Mouse (Mus musculus) limb, embryonic 15.5 days (tissue): ENCODE data around the gene Dtd1. TPM values are rescaled to one million over a fixed set of nuclear protein-coding genes. Genes with fewer than 3 reads are reported as not detected.

Source experiments
- ATAC-seq: fragments of 200-750 bp; cut with Nextera tagmentation; 2 replicates; pipeline ENCODE4 v1.8.0; 2017; ENCODE audit warnings: low read depth, moderate TSS enrichment; ENCODE audit not compliant: insufficient number of reproducible peaks, low FRiP score, low TSS enrichment
- H3K27ac ChIP-seq: fragments of 300-500 bp; sonication (generic); 2 replicates; pipeline ENCODE4 v1.5.1; 2015; ENCODE audit warnings: moderate library complexity, mild to moderate bottlenecking, inconsistent platforms
- H3K27me3 ChIP-seq: fragments of 300-500 bp; sonication (generic); 2 replicates; pipeline ENCODE4 v1.6.1; 2015; ENCODE audit warnings: inconsistent platforms
- H3K36me3 ChIP-seq: fragments of 300-500 bp; sonication (generic); 2 replicates; pipeline ENCODE4 v1.6.1; 2015; ENCODE audit warnings: inconsistent platforms
- H3K4me1 ChIP-seq: fragments of 300-500 bp; sonication (generic); 2 replicates; pipeline ENCODE4 v1.6.1; 2015; ENCODE audit warnings: inconsistent platforms
- H3K4me2 ChIP-seq: fragments of 300-500 bp; sonication (generic); 2 replicates; pipeline ENCODE4 v1.6.1; 2015; ENCODE audit warnings: mild to moderate bottlenecking, inconsistent platforms
- H3K4me3 ChIP-seq: fragments of 300-500 bp; sonication (generic); 2 replicates; pipeline ENCODE4 v1.5.1; 2015; ENCODE audit warnings: mild to moderate bottlenecking, inconsistent platforms
- H3K9ac ChIP-seq: fragments of 300-500 bp; sonication (generic); 2 replicates; pipeline ENCODE4 v1.6.1; 2015; ENCODE audit warnings: inconsistent platforms
- H3K9me3 ChIP-seq: fragments of 300-500 bp; sonication (generic); 2 replicates; pipeline ENCODE4 v1.6.1; 2016; ENCODE audit warnings: inconsistent platforms
- WGBS: fragments of 180-500 bp; shearing (Covaris S2); methylation state at CpG from one replicate; pipeline ENCODE4 v1.1.7; 2015; 5-methylcytosine and 5-hydroxymethylcytosine counted together
- polyA plus RNA-seq: library from polyadenylated mRNA; unstranded; fragments of >200 nt; fragmentation: Nextera tagmentation; extraction: Ambion mirVana; gene quantifications from 2 replicates; pipeline ENCODE4 v1.2.1, GENCODE M21; 2015

Dtd1 gene
- polyA plus RNA-seq, 1 experiment from 2014 or later: 39.3 TPM

- Histone ChIP-seq H3K36me3 (no peaks in the 10 kb centered on the region), H3K9ac (no peak overlapping the region), H3K4me3 (no peak overlapping the region), H3K9me3 (no peaks in the 10 kb centered on the region), H3K27ac (no peak overlapping the region), H3K27me3 (no peaks in the 10 kb centered on the region), H3K4me1 (no peaks in the 10 kb centered on the region), H3K4me2 (no peak overlapping the region)
- ATAC-seq: no peak
- WGBS: 82% methylated on average over 16 of the region's 16 CpGs
Observed at GRCm38 (mm10) chr2:144617074-144617874, 17.6 kb downstream of the Dtd1 start.

GRCm38 (mm10) chr2:144621491-144621890 is 21.8 kb downstream of the Dtd1 start:
- Histone ChIP-seq H3K4me3 (no peak overlapping the region), H3K27ac (no peak overlapping the region), H3K27me3 (no peaks in the 10 kb centered on the region), H3K36me3 (0 out of 2 replicates have a peak, but pooled peaks cover 2% of the 10 kb centered on the region), H3K4me2 (no peak overlapping the region), H3K9ac (no peak overlapping the region), H3K9me3 (no peaks in the 10 kb centered on the region), H3K4me1 (no peaks in the 10 kb centered on the region)
- ATAC-seq: no peak
- 89% methylated on average over 6 of the region's 6 CpGs for WGBS

- Histone ChIP-seq H3K9ac (no peak overlapping the region), H3K4me1 (0 out of 2 replicates have a peak, but pooled peaks cover 4% of the 10 kb centered on the region), H3K4me3 (no peak overlapping the region), H3K27me3 (no peaks in the 10 kb centered on the region), H3K27ac (no peak overlapping the region), H3K36me3 (peaks cover 6% of the 10 kb centered on the region; the same call in 1 of the 2 replicates), H3K4me2 (no peak overlapping the region), H3K9me3 (no peaks in the 10 kb centered on the region)
- no peak for ATAC-seq
- WGBS: 86% methylated on average over 2 of the region's 2 CpGs
Observed at GRCm38 (mm10) chr2:144633551-144633950, 33.9 kb downstream of the Dtd1 start.

- H3K9me3 ChIP-seq: no peaks in the 10 kb centered on the region
- ATAC-seq: no peak
- H3K9ac ChIP-seq: no peak overlapping the region
- no peak overlapping the region for H3K4me2 ChIP-seq
- peaks cover 6% of the 10 kb centered on the region; the same call in 1 of the 2 replicates for H3K36me3 ChIP-seq
- 52% methylated on average over 5 of the region's 5 CpGs for WGBS
- no peak overlapping the region for H3K4me3 ChIP-seq
- no peak overlapping the region for H3K27ac ChIP-seq
- H3K4me1 ChIP-seq: 0 out of 2 replicates have a peak, but pooled peaks cover 4% of the 10 kb centered on the region
- H3K27me3 ChIP-seq: no peaks in the 10 kb centered on the region
Observed at GRCm38 (mm10) chr2:144634231-144634630, 34.5 kb downstream of the Dtd1 start.

- 0 out of 2 replicates have a peak, but pooled peaks cover 4% of the 10 kb centered on the region for H3K4me1 ChIP-seq
- no peaks in the 10 kb centered on the region for H3K9me3 ChIP-seq
- WGBS: 45% methylated on average over 2 of the region's 2 CpGs
- H3K4me3 ChIP-seq: no peak overlapping the region
- no peak overlapping the region for H3K27ac ChIP-seq
- no peak overlapping the region for H3K4me2 ChIP-seq
- peaks cover 6% of the 10 kb centered on the region; the same call in 1 of the 2 replicates for H3K36me3 ChIP-seq
- no peak overlapping the region for H3K9ac ChIP-seq
- H3K27me3 ChIP-seq: no peaks in the 10 kb centered on the region
- ATAC-seq: no peak
Observed at GRCm38 (mm10) chr2:144634729-144635128, 35.0 kb downstream of the Dtd1 start.

- Histone ChIP-seq H3K4me2 (no peak overlapping the region), H3K36me3 (peaks cover 6% of the 10 kb centered on the region; the same call in 1 of the 2 replicates), H3K9me3 (no peaks in the 10 kb centered on the region), H3K4me1 (0 out of 2 replicates have a peak, but pooled peaks cover 4% of the 10 kb centered on the region), H3K27me3 (no peaks in the 10 kb centered on the region), H3K27ac (no peak overlapping the region), H3K4me3 (no peak overlapping the region), H3K9ac (no peak overlapping the region)
- ATAC-seq: no peak
- WGBS: 19% methylated on average over 5 of the region's 5 CpGs
Observed at GRCm38 (mm10) chr2:144635644-144636320, 36.1 kb downstream of the Dtd1 start.

GRCm38 (mm10) chr2:144637204-144637603 is 37.5 kb downstream of the Dtd1 start:
- H3K4me3 ChIP-seq: no peak overlapping the region
- H3K4me1 ChIP-seq: peaks cover 4% of the 10 kb centered on the region; the same call in 1 of the 2 replicates
- no peak overlapping the region for H3K9ac ChIP-seq
- no peaks in the 10 kb centered on the region for H3K9me3 ChIP-seq
- 79% methylated on average over 4 of the region's 4 CpGs for WGBS
- H3K4me2 ChIP-seq: no peak overlapping the region
- H3K27me3 ChIP-seq: no peaks in the 10 kb centered on the region
- ATAC-seq: no peak
- no peak overlapping the region for H3K27ac ChIP-seq
- H3K36me3 ChIP-seq: peaks cover 6% of the 10 kb centered on the region; the same call in 1 of the 2 replicates

- WGBS: 81% methylated on average over 11 of the region's 12 CpGs
- no peak overlapping the region for H3K27ac ChIP-seq
- H3K36me3 ChIP-seq: peaks cover under 1% of the 10 kb centered on the region; the same call in 1 of the 2 replicates
- H3K27me3 ChIP-seq: no peaks in the 10 kb centered on the region
- ATAC-seq: no peak
- H3K9ac ChIP-seq: no peak overlapping the region
- no peak overlapping the region for H3K4me3 ChIP-seq
- no peaks in the 10 kb centered on the region for H3K9me3 ChIP-seq
- no peak overlapping the region for H3K4me2 ChIP-seq
- H3K4me1 ChIP-seq: peaks cover 4% of the 10 kb centered on the region; the same call in 1 of the 2 replicates
Observed at GRCm38 (mm10) chr2:144637671-144638395, 38.1 kb downstream of the Dtd1 start.

GRCm38 (mm10) chr2:144638719-144639118 is 39.0 kb downstream of the Dtd1 start:
- no peaks in the 10 kb centered on the region for H3K36me3 ChIP-seq
- H3K27me3 ChIP-seq: no peaks in the 10 kb centered on the region
- H3K27ac ChIP-seq: no peak overlapping the region
- H3K9me3 ChIP-seq: no peaks in the 10 kb centered on the region
- no peak overlapping the region for H3K4me2 ChIP-seq
- H3K4me1 ChIP-seq: peaks cover 4% of the 10 kb centered on the region; the same call in 1 of the 2 replicates
- ATAC-seq: no peak
- H3K4me3 ChIP-seq: no peak overlapping the region
- 53% methylated on average over 4 of the region's 4 CpGs for WGBS
- no peak overlapping the region for H3K9ac ChIP-seq

- ATAC-seq: no peak
- Histone ChIP-seq H3K27ac (no peak overlapping the region), H3K4me3 (no peak overlapping the region), H3K4me1 (no peaks in the 10 kb centered on the region; the same call in 1 of the 2 replicates), H3K9ac (no peak overlapping the region), H3K36me3 (no peaks in the 10 kb centered on the region), H3K27me3 (no peaks in the 10 kb centered on the region), H3K4me2 (no peak overlapping the region), H3K9me3 (no peaks in the 10 kb centered on the region)
- 81% methylated on average over 7 of the region's 7 CpGs for WGBS
Observed at GRCm38 (mm10) chr2:144640101-144640500, 40.4 kb downstream of the Dtd1 start.

GRCm38 (mm10) chr2:144641991-144642390 is 42.3 kb downstream of the Dtd1 start:
- H3K36me3 ChIP-seq: no peaks in the 10 kb centered on the region
- no peak overlapping the region for H3K4me2 ChIP-seq
- no peaks in the 10 kb centered on the region; the same call in 1 of the 2 replicates for H3K4me1 ChIP-seq
- no peak; the same call in 1 of the 2 replicates for ATAC-seq
- H3K4me3 ChIP-seq: no peak overlapping the region
- no peaks in the 10 kb centered on the region for H3K27me3 ChIP-seq
- H3K27ac ChIP-seq: no peak overlapping the region
- no peaks in the 10 kb centered on the region for H3K9me3 ChIP-seq
- no peak overlapping the region for H3K9ac ChIP-seq
- 56% methylated on average over 4 of the region's 4 CpGs for WGBS
